Mouse (Mus musculus) urinary bladder, adult 2 months (tissue): Measurements from ENCODE around the gene Cped1. TPM values are rescaled to one million over a fixed set of nuclear protein-coding genes. Genes with fewer than 3 reads are reported as not detected.

Experiments
- DNase-seq: peaks from one replicate; pipeline ENCODE4 v3.0.0; 2022; ENCODE audit warnings: low spot score
- polyA plus RNA-seq: library from polyadenylated mRNA; depleted of rRNA; stranded (reverse); fragments of >200 nt; gene quantifications from 2 replicates; pipeline ENCODE4 v1.2.3, GENCODE M21; 2012

Cped1 gene
- polyA plus RNA-seq, 1 experiment: 28.5 TPM

GRCm38 (mm10) chr6:22000086-22000485 lies 14.4 kb downstream of the Cped1 start:
- no peak for DNase-seq

GRCm38 (mm10) chr6:22000881-22001280 lies 15.2 kb downstream of the Cped1 start:
- DNase-seq: no peak

- no peak for DNase-seq
Observed at GRCm38 (mm10) chr6:22001284-22001916, 15.7 kb downstream of the Cped1 start.

GRCm38 (mm10) chr6:22002521-22003199 lies 16.9 kb downstream of the Cped1 start:
- DNase-seq: no peak

- DNase-seq: no peak
Observed at GRCm38 (mm10) chr6:22003200-22003587, 17.5 kb downstream of the Cped1 start.

DNA sequence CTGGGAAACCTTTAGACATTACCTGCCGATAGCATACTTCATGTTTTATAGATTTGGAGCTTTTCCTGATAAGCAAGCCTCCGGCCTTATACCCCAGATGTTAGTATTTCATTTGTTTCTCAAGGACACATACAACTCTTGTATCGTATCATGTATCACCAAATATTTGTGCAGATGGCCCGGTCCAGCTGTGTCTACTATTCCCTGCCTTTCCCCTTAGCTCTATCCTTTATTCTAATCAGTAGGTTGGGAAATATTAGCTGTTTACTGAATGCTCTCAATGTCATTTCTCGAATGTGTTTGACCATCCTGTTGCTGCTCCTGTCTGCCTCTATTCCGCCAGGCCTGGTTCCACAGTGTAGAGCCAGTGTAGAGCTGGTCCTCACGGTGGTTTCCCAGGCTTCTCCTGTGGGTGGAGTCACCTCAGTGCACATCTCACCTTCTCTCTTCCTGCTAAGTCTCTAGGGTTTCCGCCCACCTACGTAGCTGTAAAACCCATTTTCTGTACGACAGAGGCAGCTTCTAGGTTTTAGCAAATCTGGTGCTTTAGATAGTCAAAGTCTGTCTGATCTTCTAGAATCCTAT lies 18.3 kb downstream of the Cped1 start:
- no peak for DNase-seq

- no peak for DNase-seq
Observed at GRCm38 (mm10) chr6:22008346-22008745, 22.6 kb downstream of the Cped1 start.

- no peak for DNase-seq
Observed at GRCm38 (mm10) chr6:22010258-22010657, 24.5 kb downstream of the Cped1 start.

DNA sequence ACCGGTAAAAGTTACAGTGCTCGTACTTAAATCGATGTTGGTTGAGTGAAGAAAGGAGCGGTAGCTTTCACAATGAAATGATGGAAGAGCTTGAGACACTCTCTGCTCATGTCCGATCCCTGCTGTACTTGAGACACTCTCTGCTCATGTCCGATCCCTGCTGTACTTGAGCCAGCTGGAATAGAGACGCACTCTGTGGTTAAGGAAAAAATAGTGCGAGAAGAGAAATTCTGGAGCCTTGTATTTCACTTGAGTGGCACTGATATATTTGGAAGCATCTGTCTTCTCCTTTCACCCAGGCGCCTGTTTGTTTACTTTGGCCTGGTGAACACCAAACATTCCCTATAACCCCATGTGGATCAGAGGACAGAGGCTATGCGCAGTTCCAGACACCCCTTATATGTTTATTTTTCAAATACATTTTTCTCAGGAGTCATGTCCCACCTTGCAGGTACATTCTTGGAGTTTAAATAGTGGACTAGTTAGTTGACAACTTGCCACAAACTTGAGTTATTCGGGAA lies 25.1 kb downstream of the Cped1 start:
- DNase-seq: no peak

DNA sequence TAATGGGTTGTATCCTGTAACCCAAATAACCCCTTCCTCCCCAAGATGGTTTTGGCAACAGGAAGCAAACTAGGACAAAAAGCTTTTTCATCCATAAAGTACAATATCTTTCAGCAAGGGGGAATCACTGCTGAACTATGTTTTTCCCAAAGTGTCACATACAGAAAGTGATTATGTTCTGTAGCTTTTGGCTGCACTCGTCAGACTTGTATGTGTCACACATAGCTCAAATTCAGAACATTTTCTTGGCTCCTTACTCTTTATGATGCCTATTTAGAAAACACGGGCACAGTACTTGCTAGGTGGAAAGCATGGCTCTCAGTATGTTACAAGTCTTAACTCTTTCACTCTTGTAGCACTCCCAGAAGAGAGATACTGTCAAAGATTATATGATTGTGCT lies 25.8 kb downstream of the Cped1 start:
- no peak for DNase-seq

DNA sequence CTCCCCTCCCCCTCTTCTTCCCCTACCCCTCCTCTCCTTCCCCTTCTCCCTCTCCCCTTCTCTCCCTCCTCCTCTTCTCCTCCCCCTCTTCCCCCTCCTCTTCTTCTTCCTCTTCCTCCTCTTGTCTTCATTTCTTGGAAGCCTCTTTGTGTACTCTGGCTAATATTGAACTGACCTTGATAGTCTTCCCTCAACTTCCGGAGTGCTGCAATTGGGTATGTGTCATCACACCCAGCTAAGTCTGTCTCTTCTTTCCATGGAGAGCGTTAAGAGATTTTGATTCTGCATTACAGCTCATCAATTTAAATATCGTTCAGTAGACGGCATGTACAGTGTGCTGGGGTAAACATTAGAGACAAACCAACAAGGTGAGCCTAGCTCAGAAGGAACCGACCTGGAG lies 26.4 kb downstream of the Cped1 start:
- DNase-seq: no peak

- no peak for DNase-seq
Observed at GRCm38 (mm10) chr6:22012501-22012900, 26.8 kb downstream of the Cped1 start.

DNA sequence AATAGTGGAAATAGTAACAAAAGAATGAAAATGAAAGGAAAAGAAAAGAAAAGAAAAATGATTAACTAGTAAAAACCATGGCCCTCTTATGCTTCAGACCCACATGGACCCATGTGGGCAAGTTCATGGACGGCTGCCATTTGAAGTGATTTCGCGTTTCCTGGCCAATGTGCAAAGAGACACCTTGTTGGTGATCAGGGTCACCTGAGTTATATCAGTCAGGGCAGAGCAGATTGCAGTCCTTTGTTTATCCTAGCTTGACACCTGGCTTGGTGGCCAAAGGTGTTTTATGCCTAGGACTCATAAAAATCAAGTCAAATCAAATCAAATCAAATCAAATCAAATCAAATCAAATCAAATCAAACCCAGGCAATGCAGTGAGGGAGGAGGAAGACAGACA lies 27.7 kb downstream of the Cped1 start:
- DNase-seq: no peak

DNA sequence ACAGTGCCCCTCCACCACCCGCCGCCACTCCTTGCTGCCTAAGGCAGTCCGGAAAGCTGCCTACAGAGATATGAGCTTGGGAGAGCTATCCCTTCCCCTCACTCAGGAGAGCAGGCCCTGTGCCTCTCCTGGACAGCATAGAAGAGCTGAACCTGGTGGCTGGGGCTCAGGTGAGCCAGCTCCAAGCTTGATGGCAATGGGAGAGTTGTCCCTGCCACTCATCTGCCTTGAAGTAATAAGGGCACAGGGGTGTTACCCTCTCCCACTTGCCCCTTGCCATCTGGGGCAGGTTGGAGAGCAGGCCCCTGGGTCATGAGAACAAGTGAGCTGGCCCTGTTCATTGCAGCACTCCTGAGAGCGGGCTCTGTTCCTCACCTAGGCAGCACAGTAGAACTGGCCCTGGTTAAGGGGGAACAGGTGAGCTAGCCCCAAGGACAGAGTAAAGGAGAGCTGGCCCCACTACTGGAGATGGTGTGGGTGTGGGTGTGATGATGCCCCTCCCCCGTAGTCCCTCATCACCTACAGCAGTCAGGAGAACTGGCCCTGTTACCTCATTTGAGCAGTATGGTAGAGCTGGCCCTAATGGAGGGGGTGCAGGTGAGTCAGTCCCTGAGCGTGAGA lies 28.7 kb downstream of the Cped1 start:
- DNase-seq: no peak

- DNase-seq: no peak
Observed at GRCm38 (mm10) chr6:22017631-22018030, 31.9 kb downstream of the Cped1 start.

DNA sequence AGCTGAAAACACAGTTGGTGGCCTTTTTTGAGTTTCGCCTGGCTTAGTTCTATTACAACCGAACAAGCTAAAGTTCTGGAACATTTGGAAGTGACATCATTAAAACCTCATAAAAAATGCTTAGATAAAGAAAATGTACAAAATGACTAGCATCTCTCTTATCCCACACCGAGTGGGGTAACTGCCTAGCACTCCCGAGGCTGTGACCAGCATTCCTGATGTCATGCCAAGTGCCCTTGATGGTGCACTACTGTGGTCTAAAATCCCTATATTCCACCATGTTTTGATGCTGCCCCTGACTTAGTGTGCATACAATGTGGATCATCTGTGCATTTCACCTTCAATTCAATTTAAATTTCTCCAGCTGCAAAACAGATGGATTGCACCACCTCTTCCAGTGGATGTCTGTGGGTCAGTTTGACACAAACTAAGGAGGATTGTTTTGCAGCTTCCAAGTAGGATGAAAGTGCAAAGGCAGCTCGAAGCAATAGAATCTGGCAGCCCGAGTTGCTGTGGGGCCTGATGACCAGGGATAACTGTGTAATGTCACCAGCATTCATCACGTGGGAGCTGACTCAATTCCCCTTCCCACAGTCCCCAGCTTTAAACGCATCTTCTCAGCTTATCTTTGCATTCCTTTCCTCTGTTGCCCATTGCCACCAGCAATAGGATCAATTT lies 33.2 kb downstream of the Cped1 start:
- no peak for DNase-seq

- DNase-seq: no peak
Observed at GRCm38 (mm10) chr6:22019637-22020036, 33.9 kb downstream of the Cped1 start.

DNA sequence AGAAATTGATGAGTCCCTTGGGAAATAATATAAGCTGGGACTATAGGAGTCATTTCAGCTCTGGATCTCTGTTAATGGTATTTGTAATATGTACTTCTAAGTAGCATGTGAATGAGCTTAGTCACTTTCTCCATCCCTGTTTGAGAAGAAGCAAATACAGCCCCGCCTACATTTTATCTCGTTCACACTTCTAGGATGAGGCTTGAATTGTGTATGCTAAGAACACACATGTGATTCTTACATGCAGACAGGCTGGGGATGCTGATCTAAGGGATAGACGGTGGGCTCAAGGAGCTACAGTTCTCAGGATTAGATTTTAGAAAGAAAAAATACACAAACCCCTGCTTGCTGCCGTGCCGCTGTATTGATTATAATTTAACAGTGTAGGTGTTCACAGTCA lies 35.0 kb downstream of the Cped1 start:
- DNase-seq: no peak

DNA sequence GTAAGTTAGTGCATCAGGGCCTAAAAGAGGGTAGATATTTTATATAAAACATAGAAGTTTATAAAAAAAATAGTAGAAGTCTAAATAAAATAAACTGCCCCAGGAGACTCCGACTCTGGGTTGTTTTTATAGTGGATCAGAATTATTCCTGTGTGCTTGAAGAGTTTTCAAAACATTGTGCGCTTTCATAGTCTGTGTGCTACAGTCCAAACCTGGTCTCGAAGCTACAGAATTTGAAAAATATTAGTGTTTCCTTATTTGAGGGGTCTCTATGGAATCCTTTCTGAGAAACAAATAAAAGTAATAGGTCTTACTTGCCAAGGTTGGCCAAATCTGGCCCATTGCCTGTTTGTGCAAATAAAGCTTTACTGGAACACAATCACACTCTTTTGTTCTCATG lies 35.6 kb downstream of the Cped1 start:
- DNase-seq: no peak

DNA sequence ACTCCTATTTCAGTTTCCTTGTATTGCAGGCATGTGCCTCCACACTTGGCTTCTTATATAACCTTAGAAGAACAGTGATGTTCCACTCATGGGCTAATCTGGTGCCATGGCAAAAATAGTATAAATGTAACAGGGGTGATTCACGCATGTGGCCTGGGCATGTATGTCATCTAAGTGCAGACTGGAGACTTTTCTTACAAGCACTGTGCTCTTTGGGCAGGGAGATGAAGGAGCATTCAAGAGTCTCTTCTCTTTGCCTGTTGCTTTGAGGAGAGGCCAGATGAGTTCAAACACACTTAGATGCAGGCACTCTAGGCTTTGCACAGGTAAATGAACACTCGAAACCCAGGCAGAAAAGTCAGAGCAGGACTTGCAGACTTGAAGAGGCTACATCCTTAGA lies 38.5 kb downstream of the Cped1 start:
- DNase-seq: no peak

GRCm38 (mm10) chr6:22025584-22026357 lies 40.1 kb downstream of the Cped1 start:
- no peak for DNase-seq

DNA sequence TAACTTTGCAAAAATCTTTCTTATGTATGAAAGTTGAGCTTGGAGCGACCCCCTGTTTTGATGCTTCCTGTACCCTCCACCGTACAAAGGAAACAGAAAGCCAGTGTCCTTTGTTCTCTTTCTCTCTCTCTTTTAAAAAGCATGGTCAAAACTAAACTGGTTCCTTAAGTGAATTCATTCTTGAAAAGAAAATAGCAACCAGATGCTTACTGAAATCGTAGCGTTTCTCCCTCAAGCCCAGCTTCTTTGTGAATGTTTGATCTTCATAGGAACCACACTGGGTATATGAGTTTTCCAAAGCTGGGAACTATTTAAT lies 40.6 kb downstream of the Cped1 start:
- no peak for DNase-seq
